Mouse (Mus musculus) forebrain, embryonic 12.5 days (tissue): Measurements from ENCODE around the gene Ndufc1. TPM values are rescaled to one million over a fixed set of nuclear protein-coding genes. Genes with fewer than 3 reads are reported as not detected.
"Not testable (repeated sequence)": the region's sequence is repeated elsewhere in the genome, so short reads cannot be mapped to it uniquely, and the experiment has no call there.

Experiments used
- ATAC-seq: fragments of 200-750 bp; cut with Nextera tagmentation; 2 replicates; pipeline ENCODE4 v1.8.0; 2017; ENCODE audit warnings: moderate TSS enrichment; ENCODE audit not compliant: low FRiP score
- H3K27ac ChIP-seq: fragments of 300-500 bp; sonication (generic); 2 replicates; pipeline ENCODE4 v1.5.1; 2016; ENCODE audit warnings: mild to moderate bottlenecking
- H3K27me3 ChIP-seq: fragments of 300-500 bp; sonication (generic); 2 replicates; pipeline ENCODE4 v1.6.1; 2016; ENCODE audit warnings: mild to moderate bottlenecking
- H3K36me3 ChIP-seq: fragments of 300-500 bp; sonication (generic); replicated peaks from 2 replicates; pipeline ENCODE4 v1.6.1; 2016; ENCODE audit warnings: mild to moderate bottlenecking
- H3K4me1 ChIP-seq: fragments of 300-500 bp; sonication (generic); 2 replicates; pipeline ENCODE4 v1.6.1; 2016
- H3K4me2 ChIP-seq: fragments of 300-500 bp; sonication (generic); 2 replicates; pipeline ENCODE4 v1.6.1; 2016; ENCODE audit warnings: mild to moderate bottlenecking, moderate library complexity
- H3K4me3 ChIP-seq: fragments of 300-500 bp; sonication (generic); replicated peaks from 2 replicates; pipeline ENCODE4 v1.5.1; 2016; ENCODE audit warnings: mild to moderate bottlenecking
- H3K9ac ChIP-seq: fragments of 300-500 bp; sonication (generic); 2 replicates; pipeline ENCODE4 v1.6.1; 2016; ENCODE audit warnings: mild to moderate bottlenecking
- H3K9me3 ChIP-seq: fragments of 300-500 bp; sonication (generic); 2 replicates; pipeline ENCODE4 v1.6.1; 2016
- WGBS: fragments of 180-500 bp; shearing (Covaris S2); methylation state at CpG from one replicate; pipeline ENCODE4 v1.1.7; 2016; 5-methylcytosine and 5-hydroxymethylcytosine counted together
- polyA plus RNA-seq: library from polyadenylated mRNA; unstranded; fragments of >200 nt; fragmentation: Nextera tagmentation; extraction: Ambion mirVana; gene quantifications from 2 replicates; pipeline ENCODE4 v1.2.1, GENCODE M21; 2016

Ndufc1 gene
- polyA plus RNA-seq = 736 and 763 TPM in 2 replicates

GRCm38 (mm10) chr3:51408561-51409183, at the start of gene Ndufc1:
Ndufc1 (minus strand) TSS chr3:51408988.
- peak within 1 kb of the TSS; percentile 97 for H3K27ac ChIP-seq
- ATAC-seq = peak; percentile 95
- under 1% methylated on average over 40 of the region's 40 CpGs for WGBS
- H3K27me3 ChIP-seq = no peaks in the 10 kb centered on the region
- peaks cover 26% of the 10 kb centered on the region for H3K36me3 ChIP-seq
- peak within 1 kb of the TSS; percentile 85 for H3K9ac ChIP-seq
- no peaks in the 10 kb centered on the region for H3K9me3 ChIP-seq
- peak within 1 kb of the TSS; percentile 63 for H3K4me2 ChIP-seq
- H3K4me1 ChIP-seq = peaks cover 13% of the 10 kb centered on the region
- peak within 1 kb of the TSS; percentile 83 for H3K4me3 ChIP-seq

- Histone ChIP-seq H3K4me3 (no peak overlapping the region), H3K27me3 (no peaks in the 10 kb centered on the region), H3K9ac (no peak overlapping the region), H3K4me2 (no peak overlapping the region), H3K9me3 (no peaks in the 10 kb centered on the region), H3K36me3 (peaks cover 6% of the 10 kb centered on the region; the same call in 1 of the 2 replicates), H3K27ac (no peak overlapping the region), H3K4me1 (no peaks in the 10 kb centered on the region)
- WGBS = 96% methylated on average over 3 of the region's 3 CpGs
- no peak for ATAC-seq
Measured at GRCm38 (mm10) chr3:51434871-51435595, 26.2 kb upstream of the Ndufc1 start.

- H3K9ac ChIP-seq, H3K27me3 ChIP-seq, H3K4me1 ChIP-seq, H3K36me3 ChIP-seq, H3K4me2 ChIP-seq, H3K4me3 ChIP-seq, ATAC-seq, H3K9me3 ChIP-seq, H3K27ac ChIP-seq: not testable (repeated sequence)
- 83% methylated on average over 5 of the region's 5 CpGs for WGBS
Measured at GRCm38 (mm10) chr3:51434364-51434763, 25.6 kb upstream of the Ndufc1 start.

GRCm38 (mm10) chr3:51425394-51425793, 16.6 kb upstream of the Ndufc1 start:
- ATAC-seq = no peak
- no peaks in the 10 kb centered on the region for H3K9me3 ChIP-seq
- H3K4me1 ChIP-seq = no peaks in the 10 kb centered on the region
- no peak overlapping the region for H3K4me2 ChIP-seq
- H3K27ac ChIP-seq = no peak overlapping the region
- no peak overlapping the region for H3K4me3 ChIP-seq
- no peak overlapping the region for H3K9ac ChIP-seq
- no peaks in the 10 kb centered on the region for H3K36me3 ChIP-seq
- no peaks in the 10 kb centered on the region for H3K27me3 ChIP-seq

- H3K27me3 ChIP-seq = no peaks in the 10 kb centered on the region
- H3K4me3 ChIP-seq = no peak overlapping the region
- H3K27ac ChIP-seq = no peak overlapping the region
- WGBS = 90% methylated on average over 3 of the region's 3 CpGs
- no peak overlapping the region for H3K4me2 ChIP-seq
- H3K4me1 ChIP-seq = peaks cover 14% of the 10 kb centered on the region
- H3K36me3 ChIP-seq = no peaks in the 10 kb centered on the region
- ATAC-seq = no peak
- H3K9ac ChIP-seq = no peak overlapping the region
- no peaks in the 10 kb centered on the region for H3K9me3 ChIP-seq
Measured at GRCm38 (mm10) chr3:51421921-51422320, 13.1 kb upstream of the Ndufc1 start.

GRCm38 (mm10) chr3:51417966-51418365, 9.2 kb upstream of the Ndufc1 start:
- H3K9me3 ChIP-seq = no peaks in the 10 kb centered on the region
- ATAC-seq = no peak
- no peak overlapping the region for H3K9ac ChIP-seq
- H3K27me3 ChIP-seq = no peaks in the 10 kb centered on the region
- peaks cover 25% of the 10 kb centered on the region for H3K4me1 ChIP-seq
- no peak overlapping the region for H3K27ac ChIP-seq
- peak overlapping the region; percentile 83 for H3K4me2 ChIP-seq
- 76% methylated on average over 2 of the region's 2 CpGs for WGBS
- no peaks in the 10 kb centered on the region for H3K36me3 ChIP-seq
- no peak overlapping the region for H3K4me3 ChIP-seq

- Histone ChIP-seq H3K36me3 (no peaks in the 10 kb centered on the region), H3K9me3 (no peaks in the 10 kb centered on the region), H3K4me1 (peaks cover 25% of the 10 kb centered on the region), H3K27ac (no peak overlapping the region), H3K27me3 (no peaks in the 10 kb centered on the region), H3K4me2 (peak overlapping the region; percentile 83), H3K9ac (no peak overlapping the region), H3K4me3 (peak overlapping the region; percentile 100)
- 56% methylated on average over 2 of the region's 2 CpGs for WGBS
- no peak for ATAC-seq
Measured at GRCm38 (mm10) chr3:51417485-51417884, 8.7 kb upstream of the Ndufc1 start.

GRCm38 (mm10) chr3:51417135-51417458, 8.3 kb upstream of the Ndufc1 start:
- Histone ChIP-seq H3K9me3 (no peaks in the 10 kb centered on the region), H3K4me2 (peak overlapping the region; percentile 83), H3K36me3 (no peaks in the 10 kb centered on the region), H3K27ac (peak overlapping the region; percentile 92; the same call in 1 of the 2 replicates), H3K4me1 (peaks cover 25% of the 10 kb centered on the region), H3K4me3 (peak overlapping the region; percentile 100), H3K27me3 (no peaks in the 10 kb centered on the region), H3K9ac (peak overlapping the region; percentile 98)
- WGBS = 7% methylated on average over 8 of the region's 8 CpGs
- no peak for ATAC-seq

- Histone ChIP-seq H3K27ac (peak overlapping the region; percentile 92), H3K4me2 (peak overlapping the region; percentile 83), H3K9me3 (no peaks in the 10 kb centered on the region), H3K4me1 (peaks cover 25% of the 10 kb centered on the region), H3K9ac (peak overlapping the region; percentile 98), H3K36me3 (no peaks in the 10 kb centered on the region), H3K27me3 (no peaks in the 10 kb centered on the region), H3K4me3 (peak overlapping the region; percentile 100)
- WGBS = 1% methylated on average over 54 of the region's 68 CpGs
- peak; percentile 70 for ATAC-seq
Measured at GRCm38 (mm10) chr3:51416364-51417134, 7.8 kb upstream of the Ndufc1 start.

- peak overlapping the region; percentile 98 for H3K9ac ChIP-seq
- H3K4me1 ChIP-seq = peaks cover 25% of the 10 kb centered on the region
- H3K27me3 ChIP-seq = no peaks in the 10 kb centered on the region
- peak overlapping the region; percentile 100 for H3K4me3 ChIP-seq
- no peaks in the 10 kb centered on the region for H3K9me3 ChIP-seq
- peak overlapping the region; percentile 83 for H3K4me2 ChIP-seq
- H3K27ac ChIP-seq = peak overlapping the region; percentile 92
- peak; percentile 78 for ATAC-seq
- under 1% methylated on average over 22 of the region's 30 CpGs for WGBS
- H3K36me3 ChIP-seq = no peaks in the 10 kb centered on the region
Measured at GRCm38 (mm10) chr3:51416073-51416363, 7.2 kb upstream of the Ndufc1 start.

- WGBS = 4% methylated on average over 42 of the region's 43 CpGs
- Histone ChIP-seq H3K4me1 (peaks cover 25% of the 10 kb centered on the region), H3K4me3 (peak within 1 kb of the TSS; percentile 100), H3K36me3 (no peaks in the 10 kb centered on the region), H3K4me2 (peak within 1 kb of the TSS; percentile 83), H3K27me3 (no peaks in the 10 kb centered on the region), H3K9me3 (no peaks in the 10 kb centered on the region), H3K9ac (peak within 1 kb of the TSS; percentile 98), H3K27ac (peak within 1 kb of the TSS; percentile 92)
- ATAC-seq = peak; percentile 92
Measured at GRCm38 (mm10) chr3:51415098-51416072, 6.6 kb upstream of the Ndufc1 start, which contains the start of gene Naa15. Naa15 (plus strand) TSS chr3:51415148.
